Mouse (Mus musculus) testis, adult 2 months (tissue): ENCODE results near the gene Prrg4. TPM values are rescaled to one million over a fixed set of nuclear protein-coding genes. Genes with fewer than 3 reads are reported as not detected.
A peak's percentile ranks its signal among the peaks of the same experiment; 100 is the strongest.

Source experiments
- H3K27ac ChIP-seq: fragments of 200-500 bp; 2 replicates; pipeline ENCODE4 v1.5.1; 2012; ENCODE audit warnings: low read depth, low read length; ENCODE audit not compliant: control insufficient read depth, insufficient read depth
- H3K27me3 ChIP-seq: fragments of 200-500 bp; 2 replicates; pipeline ENCODE4 v1.6.1; 2012; ENCODE audit warnings: mild to moderate bottlenecking, low read length, moderate library complexity; ENCODE audit not compliant: control insufficient read depth, insufficient read depth
- H3K36me3 ChIP-seq: fragments of 200-500 bp; 2 replicates; pipeline ENCODE4 v1.6.1; 2012; ENCODE audit warnings: mild to moderate bottlenecking, low read length; ENCODE audit not compliant: control insufficient read depth, insufficient read depth
- H3K4me1 ChIP-seq: fragments of 200-500 bp; 2 replicates; pipeline ENCODE4 v1.6.1; 2012; ENCODE audit warnings: low read length; ENCODE audit not compliant: control insufficient read depth, insufficient read depth
- H3K4me3 ChIP-seq: fragments of 200-500 bp; 2 replicates; pipeline ENCODE4 v1.5.1; 2012; ENCODE audit warnings: low read depth, mild to moderate bottlenecking, low read length, moderate library complexity, mixed read lengths; ENCODE audit not compliant: control insufficient read depth
- CTCF ChIP-seq: fragments of 200-500 bp; IDR thresholded peaks from 2 replicates; pipeline ENCODE4 v1.5.1; 2012; ENCODE audit warnings: low read depth, mild to moderate bottlenecking, inconsistent platforms, low read length, moderate library complexity; ENCODE audit not compliant: control insufficient read depth, insufficient read depth, insufficient replicate concordance
- POLR2A ChIP-seq: fragments of 200-500 bp; IDR thresholded peaks from 2 replicates; pipeline ENCODE4 v1.6.1; 2012; ENCODE audit warnings: low read depth, mild to moderate bottlenecking, inconsistent platforms, low read length, moderate library complexity; ENCODE audit not compliant: control insufficient read depth
- polyA plus RNA-seq: library from polyadenylated mRNA; depleted of rRNA; stranded (reverse); fragments of >200 nt; gene quantifications from 2 replicates; pipeline ENCODE4 v1.2.3, GENCODE M21; 2012; rRNA removed

The Prrg4 gene
- polyA plus RNA-seq, 1 experiment = 0.17 TPM

DNA sequence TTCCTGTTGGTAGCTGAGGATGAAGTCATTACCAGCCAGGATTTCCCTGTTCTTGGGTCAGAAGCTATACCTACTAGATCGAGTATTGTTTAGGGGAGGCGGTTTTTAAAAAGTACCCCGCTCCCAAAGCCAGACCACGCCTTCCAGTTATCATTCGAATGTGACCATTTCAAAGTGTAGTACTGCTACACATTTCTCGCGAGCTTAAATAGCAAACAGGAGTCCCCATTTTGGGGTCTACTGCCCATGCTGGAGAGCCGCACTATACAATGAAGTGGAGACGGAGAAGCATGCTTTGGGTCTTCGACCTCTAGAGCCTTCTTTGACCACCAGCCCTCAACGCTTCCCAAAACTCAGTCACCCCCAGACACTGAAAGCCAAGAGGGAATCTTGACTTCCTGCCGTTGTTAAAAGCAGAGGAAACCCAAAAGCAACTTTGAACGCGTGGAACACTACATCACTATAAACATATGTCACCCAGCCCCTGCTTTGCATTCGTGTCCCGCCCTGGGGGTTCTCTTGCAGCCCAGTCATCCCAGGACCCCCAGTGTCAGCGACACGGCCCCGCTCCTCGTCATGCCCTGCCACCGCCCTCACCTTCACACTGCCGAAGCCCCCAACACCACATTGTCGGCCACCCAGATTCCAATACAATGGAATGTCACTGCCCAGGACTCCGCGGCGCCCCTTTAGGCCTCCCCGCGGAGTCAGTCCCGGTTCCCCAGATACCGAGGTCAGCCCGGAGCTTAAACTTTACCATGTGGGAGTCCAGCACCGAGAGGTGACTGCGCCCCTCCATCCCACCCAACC lies 33.9 kb downstream of the Prrg4 start:
- H3K4me3 ChIP-seq = peak overlapping the region; percentile 93
- peak overlapping the region; percentile 68 for H3K27ac ChIP-seq
- no peak for TF ChIP-seq CTCF
- peaks cover 11% of the 10 kb centered on the region for H3K4me1 ChIP-seq
- H3K27me3 ChIP-seq = no peaks in the 10 kb centered on the region
- no peaks in the 10 kb centered on the region for H3K36me3 ChIP-seq

DNA sequence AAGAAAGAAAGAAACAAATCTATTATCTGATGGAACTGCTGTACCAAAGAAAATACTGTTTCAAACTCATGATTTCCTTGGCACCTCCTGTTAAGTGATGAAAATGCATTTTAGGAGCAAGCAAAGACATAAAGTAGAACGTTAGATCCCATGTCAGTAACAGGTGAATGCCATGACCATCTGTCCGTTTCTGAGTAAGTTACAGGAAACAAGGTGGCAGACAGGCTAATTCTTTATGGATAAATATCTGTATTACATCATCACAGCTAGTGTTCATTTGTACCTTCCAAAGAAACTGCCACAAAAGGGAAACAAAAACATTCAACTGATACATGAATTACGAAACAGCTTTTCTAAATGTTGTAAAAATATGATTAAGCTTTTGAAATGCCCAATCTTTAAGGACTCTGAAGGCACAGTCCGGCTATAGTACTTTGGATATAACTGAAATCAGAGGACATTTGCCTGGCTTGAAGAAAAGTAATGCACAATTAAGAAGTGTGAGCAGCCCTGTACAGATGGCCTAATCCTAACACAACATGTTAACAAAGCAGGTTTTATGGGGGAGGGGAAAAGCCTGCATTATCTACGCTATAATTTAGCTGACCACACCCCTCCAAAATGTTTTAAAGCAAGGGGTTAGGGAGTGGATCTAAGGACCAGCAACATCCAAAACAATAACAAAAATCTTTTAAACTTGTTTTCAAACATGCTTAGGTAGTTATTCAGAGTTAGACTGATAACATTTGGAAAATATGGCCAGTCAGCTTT lies 35.3 kb downstream of the Prrg4 start:
- no peak overlapping the region for H3K27ac ChIP-seq
- H3K4me3 ChIP-seq = no peak overlapping the region
- H3K36me3 ChIP-seq = no peaks in the 10 kb centered on the region
- TF ChIP-seq POLR2A (no peak), CTCF (no peak)
- no peaks in the 10 kb centered on the region for H3K27me3 ChIP-seq
- peaks cover 11% of the 10 kb centered on the region for H3K4me1 ChIP-seq

DNA sequence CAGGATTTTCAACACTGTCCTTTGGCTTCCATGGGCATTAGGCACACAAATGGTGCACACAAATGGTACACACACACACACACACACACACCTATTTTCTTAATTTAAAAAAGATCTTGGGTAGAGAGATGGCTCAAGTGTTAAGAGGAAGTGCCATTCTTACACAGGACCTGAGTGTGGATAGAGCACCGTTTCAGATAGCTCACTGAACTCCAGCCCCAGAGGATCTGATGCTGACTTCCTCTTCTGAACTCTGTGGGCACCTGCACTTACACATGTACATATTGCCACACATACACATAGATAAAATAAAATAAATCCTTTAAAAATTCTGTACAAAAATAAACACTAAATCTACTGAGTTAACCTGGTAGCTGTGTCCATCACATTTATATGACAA lies 44.2 kb downstream of the Prrg4 start:
- Histone ChIP-seq H3K4me1 (no peaks in the 10 kb centered on the region), H3K27me3 (no peaks in the 10 kb centered on the region), H3K27ac (no peak overlapping the region), H3K4me3 (no peak overlapping the region), H3K36me3 (no peaks in the 10 kb centered on the region)
- TF ChIP-seq CTCF (no peak), POLR2A (no peak)

Other genes with a start within 250 kb of the Prrg4 start
- gene Tcp11l1, start 137.7 kb downstream of the Prrg4 start, polyA plus RNA-seq = 3.0 and 3.8 TPM in 2 replicates
- 3.5 and 4.9 TPM in 2 replicates for gene Pin1rt1, start 133.5 kb downstream of the Prrg4 start, polyA plus RNA-seq
- 0.74 and 1.5 TPM in 2 replicates for gene Depdc7, start 107.0 kb downstream of the Prrg4 start, polyA plus RNA-seq
- gene Qser1, start 33.1 kb downstream of the Prrg4 start, polyA plus RNA-seq = 6.0 and 7.9 TPM in 2 replicates
- gene Ccdc73, start 17.9 kb upstream of the Prrg4 start, polyA plus RNA-seq = 27.0 and 28.0 TPM in 2 replicates
- gene Eif3m, start 167.2 kb upstream of the Prrg4 start, polyA plus RNA-seq = 28.3 and 29.7 TPM in 2 replicates
- not detected in 2 replicates for gene Gm11060, start 242.1 kb upstream of the Prrg4 start, polyA plus RNA-seq